Mouse (Mus musculus) thymus, adult 18-20 months (tissue): ENCODE measurements around the gene Slc9a5.

ENCODE experiments used
- DNase-seq, 2 experiments: peaks; one replicate each; pipeline ENCODE4 v3.0.0; 2022; ENCODE audit warnings: mixed read lengths in 2 of 2

Slc9a5 gene

DNA sequence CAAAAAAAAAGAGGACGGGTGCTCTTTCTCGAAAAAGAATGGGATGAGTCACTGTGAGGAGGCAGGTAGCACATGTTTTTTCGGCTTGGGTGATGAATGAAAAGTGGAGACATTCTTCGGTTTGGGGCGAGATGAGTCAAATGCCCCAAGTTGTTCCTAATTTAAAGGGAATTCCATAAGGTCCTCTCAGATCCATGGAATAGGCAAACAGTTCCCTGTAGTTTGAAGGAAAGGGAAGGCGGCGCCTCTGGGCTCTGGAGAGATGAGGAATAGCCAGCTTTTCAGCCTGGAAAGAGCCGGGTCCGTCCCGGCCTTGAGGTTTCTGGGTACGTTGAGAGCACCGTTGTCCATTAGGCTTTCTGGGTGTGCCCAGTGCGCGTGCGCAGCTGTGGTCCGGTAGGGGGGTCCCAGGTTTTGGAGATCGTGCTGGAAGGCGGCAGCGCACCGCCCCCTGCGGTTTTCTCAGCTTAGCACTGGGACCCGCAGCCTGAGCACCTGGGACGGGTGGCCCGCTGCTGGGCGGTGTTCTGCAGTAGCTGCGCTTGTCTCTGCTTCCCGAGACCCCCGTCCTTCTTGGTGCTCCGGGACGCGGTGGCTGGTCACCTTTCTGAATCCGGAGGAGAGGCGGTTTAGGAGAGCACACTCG is at the start of gene Slc9a5:
Gene Slc9a5 (plus strand): TSS at position 394 of the 646 bp plus-strand sequence.
- peak; percentile 63 to 67 for DNase-seq

DNA sequence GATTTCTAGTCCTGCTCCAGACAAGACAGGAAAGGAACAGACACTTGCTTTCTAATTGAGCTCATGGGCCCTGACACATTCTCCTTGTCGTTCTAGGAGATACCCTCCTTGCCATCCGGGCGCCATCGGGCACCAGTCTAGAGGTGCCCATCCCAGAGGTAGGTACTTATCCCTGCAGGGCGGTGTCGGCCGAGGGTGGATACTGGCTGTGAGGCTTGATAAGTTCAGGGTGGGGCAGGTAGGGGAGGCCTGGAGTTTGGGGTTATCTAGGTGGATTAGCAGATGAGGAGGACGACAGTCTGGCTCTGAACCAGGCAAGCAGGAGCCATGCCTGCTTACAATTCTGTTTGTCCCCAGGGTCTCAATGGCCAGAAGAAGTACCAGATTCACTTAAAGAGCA is 48.7 kb upstream of the Slc9a5 start:
- no peak for DNase-seq

DNA sequence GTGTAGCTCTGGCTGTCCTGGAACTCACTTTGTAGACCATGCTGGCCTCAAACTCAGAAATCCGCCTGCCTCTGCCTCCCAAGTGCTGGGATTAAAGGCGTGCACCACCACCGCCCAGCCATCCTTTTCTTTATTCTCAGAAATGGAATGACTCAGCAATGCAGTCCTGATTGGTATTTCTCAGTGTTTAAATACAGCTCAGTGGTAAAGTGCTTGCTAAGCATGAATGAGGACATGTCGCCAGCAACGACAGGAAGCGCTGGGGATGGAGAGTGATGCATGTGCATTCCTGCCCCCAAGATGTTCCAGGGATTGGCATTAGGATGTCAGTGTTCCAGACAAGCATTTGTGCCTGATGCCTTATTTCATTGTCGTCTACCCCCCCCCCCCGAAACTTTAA is 45.2 kb upstream of the Slc9a5 start:
- no peak for DNase-seq

DNA sequence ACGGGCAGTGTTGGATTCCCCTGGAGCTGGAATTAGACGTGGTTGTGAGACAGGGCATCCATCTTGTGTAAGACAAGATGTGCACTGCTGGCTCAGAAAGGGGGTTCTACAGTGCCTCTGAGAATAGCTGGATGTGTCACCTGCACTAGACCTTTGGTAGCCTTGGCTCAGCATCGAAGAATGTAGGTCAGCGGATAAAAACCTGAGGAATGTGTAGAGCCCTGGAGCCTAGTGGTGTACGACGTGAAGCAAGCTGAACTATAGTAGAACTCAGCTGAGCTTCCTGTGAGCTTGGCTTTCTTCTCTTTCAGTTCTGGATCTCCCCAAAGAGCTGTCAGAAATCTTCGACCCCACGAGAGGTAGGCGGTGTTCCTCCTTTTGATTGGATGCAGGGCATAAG is 44.8 kb upstream of the Slc9a5 start:
- DNase-seq = no peak

DNA sequence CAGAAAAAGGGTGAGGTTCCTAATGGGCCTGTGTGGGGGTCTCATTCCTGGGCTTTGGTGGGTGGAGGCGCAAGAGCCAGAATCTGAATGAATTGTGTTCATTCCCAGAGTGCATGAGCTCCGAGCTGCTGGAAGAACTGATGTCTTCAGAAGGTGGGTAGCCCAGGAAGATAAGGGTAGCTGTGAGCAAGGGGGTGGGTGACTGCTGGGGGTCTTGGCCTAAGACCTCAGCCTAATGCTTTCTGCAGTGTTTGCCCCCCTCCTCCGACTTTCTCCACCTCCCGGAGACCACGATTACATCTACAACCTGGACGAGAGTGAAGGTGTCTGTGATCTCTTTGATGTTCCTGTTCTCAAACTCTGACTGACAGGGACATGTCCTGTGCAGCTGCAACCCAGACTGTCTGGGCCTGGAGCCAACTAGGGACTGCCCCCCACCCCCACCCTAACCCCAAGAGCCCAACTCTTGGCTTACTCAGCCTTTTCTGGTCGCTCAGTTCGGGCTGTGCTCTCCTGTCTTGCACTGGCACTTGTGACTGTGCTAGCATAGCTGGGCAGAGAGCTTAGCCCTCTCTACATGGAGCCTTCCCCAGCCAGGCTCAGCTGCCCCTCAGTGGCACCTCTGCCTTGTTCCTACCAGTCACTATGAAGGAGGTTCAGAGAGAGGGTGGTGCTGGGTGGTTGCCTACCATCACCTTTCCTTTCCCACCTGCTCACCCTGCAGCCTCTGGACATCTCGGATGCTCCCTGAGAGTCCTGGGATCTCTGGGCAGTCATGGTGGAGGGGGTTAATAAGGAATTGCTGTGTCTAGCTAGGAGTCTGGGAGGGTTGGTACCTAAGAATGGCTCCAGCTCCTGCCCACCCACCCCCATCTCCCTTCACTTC is 44.1 kb upstream of the Slc9a5 start:
- no peak for DNase-seq

DNA sequence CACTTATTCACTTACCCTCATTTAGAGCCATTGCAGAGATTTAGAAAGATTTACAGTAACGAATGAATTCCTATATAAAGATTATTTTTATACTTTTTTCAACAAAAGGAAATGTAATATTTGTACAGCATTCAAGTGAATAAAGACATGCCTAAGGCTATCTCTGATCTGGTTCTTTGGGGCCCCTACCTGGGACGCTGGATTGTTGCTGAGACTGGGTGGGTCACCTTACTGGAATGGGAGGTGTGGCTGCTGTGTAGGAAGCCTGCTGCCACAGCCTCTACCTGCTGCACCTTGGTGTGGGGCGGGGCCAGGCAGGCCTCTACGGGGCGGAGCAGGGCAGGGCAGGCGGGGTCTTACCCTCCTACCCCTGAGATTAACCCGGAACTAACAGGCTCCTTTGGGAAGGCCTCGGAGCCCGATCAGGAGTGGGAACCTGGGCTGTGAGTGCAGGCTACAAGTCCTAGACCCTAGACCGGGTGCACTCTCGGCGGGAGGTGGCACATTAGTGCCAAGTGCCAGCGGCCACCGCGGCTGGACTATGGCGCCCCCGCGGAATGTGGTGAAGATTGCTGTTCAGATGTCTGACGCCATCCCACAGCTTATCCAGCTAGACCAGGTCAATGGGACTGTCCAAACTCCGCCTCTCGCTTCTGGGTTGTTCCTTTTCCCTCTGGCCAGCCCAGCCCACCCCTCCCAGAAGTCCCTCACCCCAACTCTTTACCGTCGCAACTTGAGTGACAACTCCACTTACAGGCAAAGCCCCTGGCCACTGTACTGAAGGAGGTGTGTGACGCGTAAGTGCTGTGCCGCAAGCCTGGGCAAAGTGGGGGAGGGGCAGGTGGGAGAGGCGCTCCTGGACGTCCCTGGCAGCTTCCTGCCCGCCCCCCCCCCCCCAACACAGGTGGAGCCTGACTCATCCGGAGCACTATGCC is 43.2 kb upstream of the Slc9a5 start, which contains the start of gene Elmo3:
Gene Elmo3 (plus strand): TSS at position 391 of the 935 bp plus-strand sequence.
- peak in 1 of 2 experiments; percentile 66 for DNase-seq

DNA sequence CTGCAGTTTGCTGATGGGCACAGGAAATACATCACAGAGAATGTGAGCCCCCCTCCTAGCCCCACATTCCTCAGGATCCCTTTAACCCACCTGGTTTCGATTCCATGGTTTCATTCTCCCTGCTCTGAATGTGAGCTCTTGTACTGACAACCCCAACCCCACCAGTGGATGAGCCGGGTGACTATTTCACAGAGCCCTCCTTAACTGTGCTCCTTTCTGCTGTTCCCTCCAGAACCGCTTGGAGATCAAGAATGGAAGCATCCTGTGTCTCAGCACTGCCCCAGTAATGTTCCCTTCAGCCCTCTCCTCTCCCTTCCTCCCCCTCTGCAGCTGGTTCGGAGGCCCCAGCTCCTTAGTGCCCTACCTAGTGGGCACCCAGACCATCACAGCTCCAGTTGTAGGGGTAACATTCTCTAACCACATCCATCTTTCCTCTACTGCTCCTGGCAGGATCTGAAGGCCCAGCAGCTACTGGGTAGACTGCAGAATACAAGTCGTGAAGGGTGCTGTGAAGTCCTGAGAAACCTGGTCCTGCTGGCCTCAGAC is 42.4 kb upstream of the Slc9a5 start:
- no peak for DNase-seq

DNA sequence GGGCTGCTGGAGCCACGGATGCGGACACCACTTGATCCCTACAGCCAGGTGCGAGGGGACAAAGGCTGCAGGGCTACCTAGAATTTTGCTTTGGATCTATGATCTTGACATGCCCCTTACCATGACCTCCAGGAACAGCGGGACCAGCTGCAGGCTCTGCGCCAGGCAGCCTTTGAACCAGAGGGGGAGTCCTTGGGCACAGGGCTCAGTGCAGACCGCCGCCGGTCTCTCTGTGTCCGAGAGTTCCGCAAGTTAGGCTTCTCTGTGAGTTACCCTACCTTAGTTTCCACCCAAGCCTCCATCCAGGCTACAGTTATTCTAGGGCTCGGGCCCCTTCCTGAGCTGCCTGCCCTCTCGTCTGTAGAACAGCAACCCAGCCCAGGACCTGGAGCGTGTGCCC is 41.0 kb upstream of the Slc9a5 start:
- peak in 1 of 2 experiments; percentile 8 for DNase-seq

DNA sequence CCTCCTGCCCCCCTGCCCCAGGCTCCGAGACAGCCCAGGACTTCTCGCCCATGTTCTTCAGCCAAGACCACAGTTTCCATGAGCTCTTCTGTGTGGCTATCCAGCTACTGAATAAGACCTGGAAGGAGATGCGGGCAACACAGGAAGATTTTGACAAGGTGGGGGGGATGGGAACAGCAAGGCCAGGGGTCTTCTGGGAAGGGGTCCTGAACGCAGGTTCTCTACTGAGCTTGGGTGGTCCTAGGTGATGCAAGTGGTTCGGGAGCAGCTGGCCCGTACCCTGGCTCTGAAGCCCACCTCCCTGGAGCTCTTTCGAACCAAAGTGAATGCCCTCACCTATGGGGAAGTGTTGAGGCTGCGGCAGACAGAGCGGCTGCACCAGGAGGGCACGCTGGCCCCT is 40.2 kb upstream of the Slc9a5 start:
- DNase-seq = no peak

DNA sequence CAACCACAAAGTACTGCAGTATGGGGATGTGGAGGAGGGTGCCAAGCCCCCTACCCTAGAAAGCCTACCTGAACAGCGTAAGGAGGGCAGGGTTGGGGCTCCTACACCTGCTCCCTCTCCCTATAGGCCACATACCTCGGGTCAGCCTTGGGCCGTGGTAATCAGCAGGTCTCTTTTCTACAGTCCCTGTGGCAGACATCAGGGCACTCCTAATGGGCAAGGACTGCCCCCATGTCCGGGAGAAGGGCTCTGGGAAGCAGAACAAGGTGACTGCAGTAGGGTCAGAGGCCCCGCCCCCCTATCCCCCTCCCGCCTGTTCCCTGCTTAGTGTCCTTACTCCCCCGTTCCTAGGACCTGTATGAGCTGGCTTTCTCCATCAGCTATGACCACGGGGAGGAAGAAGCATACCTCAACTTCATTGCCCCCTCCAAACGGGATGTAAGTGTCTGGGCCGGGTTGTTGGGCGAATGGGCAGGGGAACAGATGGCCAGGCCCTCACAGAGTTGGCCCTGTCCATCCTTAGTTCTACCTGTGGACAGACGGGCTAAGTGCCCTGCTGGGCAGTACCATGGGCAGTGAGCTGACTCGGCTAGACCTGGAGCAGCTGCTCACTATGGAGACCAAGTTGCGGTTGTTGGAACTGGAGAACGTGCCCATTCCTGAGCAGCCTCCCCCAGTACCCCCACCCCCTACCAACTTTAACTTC is 39.3 kb upstream of the Slc9a5 start:
- DNase-seq = no peak

DNA sequence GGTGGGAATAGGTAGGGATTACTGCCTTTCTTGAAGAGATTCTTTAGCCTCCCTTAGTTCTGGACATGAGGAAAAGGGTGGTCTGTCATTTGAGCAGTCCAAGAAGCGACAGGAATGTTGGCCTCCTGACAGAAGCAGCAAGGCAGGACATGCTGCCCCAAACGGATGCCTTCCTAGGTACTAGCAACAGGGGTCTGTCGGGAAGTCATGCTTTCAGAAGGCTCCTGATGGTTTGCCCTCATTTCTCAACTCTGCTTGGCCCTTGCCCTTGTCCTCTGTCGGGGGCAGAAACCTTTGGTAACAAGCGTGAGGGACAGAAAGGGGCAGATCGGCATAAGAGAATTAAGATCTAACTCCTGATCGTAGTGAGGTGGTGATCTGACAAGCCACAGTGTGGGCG is 38.5 kb upstream of the Slc9a5 start:
- no peak for DNase-seq

DNA sequence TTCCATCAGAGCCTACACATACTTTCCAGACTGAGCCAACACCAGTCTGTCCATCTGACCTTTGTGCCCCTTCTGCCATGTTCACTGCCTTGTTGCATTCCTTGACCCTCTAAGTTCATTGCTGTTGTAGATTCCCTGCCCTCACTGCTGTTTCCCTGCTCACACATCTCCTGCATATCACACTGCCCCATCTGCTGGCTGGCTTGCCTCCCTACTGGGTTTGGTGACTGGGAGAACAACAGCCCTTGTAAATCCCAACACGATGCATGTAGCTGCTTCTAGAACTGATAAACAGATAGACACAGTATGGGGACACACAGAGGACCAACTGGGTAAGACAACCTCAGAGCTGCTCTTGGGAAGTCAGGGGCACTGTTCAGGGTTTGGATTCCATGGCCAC is 36.9 kb upstream of the Slc9a5 start:
- DNase-seq = no peak

DNA sequence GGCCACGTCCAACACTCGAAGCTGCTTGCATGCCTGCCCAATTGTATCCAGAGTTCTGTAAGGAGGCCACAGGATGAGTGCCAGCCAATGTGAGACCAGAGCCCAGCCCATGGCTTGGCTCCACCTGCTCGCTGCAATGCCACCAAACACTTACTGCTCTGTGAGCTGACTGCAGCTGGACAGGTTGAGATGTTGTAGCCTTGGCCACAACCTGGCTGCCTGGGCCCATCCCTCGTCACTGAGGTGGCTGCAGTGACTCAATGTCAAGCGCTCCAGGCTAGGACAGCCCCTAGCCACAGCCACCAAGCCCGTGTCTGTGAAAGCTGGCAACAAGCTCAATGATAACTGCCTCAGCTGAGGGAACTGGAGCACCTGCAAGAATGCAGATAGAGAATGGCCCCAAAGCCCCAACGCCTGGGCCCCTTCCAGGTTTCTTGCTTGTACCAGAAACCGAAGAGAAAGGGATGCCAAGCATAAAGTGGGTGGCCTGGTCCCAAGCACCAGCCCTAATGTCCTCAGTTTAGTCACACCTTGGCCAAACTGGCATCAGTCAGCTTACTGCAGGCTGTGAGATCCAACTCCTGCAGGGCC is 35.7 kb upstream of the Slc9a5 start:
- DNase-seq = no peak

DNA sequence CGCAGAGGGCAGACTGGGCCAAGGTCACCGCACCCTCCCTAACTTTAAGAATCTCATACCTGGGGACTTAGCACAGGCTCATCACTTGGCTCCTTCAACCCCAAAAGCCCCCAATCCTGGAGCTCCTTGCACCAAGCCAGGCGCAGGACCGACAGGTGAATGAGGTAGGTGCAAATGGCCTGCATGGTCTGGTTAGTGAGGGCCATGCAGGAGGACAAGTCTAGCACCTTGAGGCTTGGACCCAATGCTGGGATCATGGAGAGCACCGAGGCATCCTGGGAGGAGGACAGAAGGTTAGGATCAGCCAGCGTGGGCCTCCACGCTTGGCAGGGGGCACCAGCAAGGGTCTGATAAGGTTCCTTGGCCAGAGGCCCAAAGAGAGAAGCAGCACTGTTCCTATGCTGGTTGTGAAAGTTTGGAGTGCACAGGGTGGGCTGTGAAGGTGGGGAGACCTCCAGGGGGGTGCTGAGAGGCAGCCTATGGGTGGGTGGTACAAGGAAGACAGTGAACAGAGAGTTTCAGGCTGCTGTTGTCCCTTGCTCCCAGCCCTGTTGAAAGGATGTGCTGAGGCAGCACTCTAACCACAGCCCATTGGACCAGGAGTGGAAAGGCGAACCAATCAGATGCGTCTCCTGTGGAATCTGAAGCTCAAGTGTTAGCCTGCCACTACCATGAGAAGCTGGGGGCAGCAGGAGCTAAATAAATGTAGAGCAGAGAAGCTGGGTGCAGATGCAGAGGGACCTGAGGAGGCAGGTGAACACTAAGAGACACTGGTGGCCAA is 34.8 kb upstream of the Slc9a5 start:
- no peak for DNase-seq

DNA sequence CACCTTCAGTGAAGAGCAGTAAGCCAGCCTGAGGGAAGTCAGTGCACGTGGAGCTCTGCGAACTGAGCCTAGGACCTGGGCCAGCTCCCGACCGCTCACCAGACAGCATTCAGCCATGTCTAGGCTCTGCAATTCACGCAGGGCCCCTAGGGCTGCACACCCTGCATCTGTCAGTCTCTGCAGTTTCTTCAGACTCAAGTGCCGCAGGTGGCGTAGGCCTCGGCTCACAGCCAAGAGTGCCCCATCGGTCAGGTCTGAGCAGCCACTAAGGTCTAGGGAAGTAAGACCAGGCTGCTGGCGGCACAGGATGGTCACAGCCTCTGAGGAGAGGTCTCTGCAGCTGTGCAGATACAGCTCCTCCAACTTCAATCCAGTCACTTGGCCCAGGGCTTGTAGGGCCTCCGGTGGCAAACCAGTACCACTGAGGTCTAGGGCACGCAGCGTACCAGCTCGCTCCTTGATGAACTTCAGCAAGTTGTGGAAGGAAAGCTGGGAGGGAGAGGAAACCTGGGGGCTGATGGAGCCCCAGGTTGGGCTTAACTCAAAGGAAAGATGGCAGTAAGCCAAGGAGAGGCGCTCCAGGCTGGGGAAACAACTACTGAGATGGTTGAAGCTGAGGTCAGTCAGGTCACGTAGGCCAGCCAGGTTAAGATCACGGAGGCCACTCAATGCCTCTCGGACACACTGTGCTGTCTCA is 33.4 kb upstream of the Slc9a5 start:
- no peak for DNase-seq

DNA sequence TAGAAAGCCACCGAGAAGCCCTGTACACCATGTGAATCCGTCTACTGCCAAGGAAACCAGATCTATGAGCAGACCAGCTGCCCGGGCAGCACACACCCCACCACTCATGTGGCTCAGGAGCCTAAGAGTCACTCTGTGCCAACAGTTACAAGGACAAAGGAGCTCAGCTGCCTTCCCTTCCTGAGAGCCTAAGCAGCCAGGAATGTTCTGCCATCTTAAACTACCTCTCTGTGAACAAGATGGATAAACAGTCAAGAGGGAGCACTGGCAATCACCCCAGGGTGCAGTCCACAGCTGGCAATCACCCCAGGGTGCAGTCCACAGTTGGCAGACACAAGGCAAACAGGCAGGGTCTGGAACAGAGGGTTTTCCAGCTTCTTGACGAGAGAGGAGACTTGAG is 30.7 kb upstream of the Slc9a5 start:
- DNase-seq = no peak

DNA sequence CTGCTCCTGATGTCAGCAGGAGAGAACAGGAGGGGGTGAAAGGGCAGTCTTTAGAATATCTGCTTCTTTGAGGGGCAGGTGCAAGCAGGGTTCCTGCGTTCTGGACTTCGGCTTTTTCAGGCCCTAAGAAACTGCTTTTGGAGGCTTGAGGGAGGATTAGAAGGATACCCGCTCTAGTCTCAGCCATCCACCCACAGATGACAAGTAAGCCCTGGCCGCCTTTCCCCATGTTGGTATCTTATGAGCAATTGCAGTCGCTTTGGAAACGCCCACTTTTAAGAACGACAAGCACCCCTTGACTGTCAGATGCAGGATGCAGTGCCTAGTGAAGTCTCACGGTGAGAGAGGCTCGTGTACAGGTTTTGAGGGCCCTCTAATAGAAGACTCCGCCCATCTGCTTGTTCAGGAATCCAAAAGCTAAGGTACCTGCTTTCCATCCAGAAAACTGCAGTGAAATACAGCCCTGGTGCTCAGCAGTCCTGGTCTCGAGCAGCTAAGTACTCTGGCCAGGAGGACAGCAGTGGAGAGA is 29.9 kb upstream of the Slc9a5 start:
- no peak for DNase-seq

DNA sequence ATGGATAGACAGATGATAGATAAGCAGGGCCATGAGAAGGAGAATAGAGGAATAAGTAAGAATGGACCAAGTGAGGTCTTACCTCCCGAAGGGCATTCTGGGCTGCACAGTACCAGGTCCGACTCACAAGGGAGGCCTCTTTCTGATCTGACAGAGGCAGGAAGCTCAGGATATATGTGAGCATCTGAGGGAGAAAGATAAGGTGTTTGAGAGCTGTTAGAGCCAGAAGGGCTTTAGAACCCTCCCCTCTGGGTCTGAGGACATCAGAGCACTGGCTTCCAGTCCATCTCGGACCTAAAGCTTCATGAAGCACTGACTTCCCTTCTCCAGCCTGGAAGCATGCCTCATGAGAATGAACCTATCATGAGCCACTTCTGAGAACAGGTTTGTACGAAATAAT is 25.5 kb upstream of the Slc9a5 start:
- no peak for DNase-seq

DNA sequence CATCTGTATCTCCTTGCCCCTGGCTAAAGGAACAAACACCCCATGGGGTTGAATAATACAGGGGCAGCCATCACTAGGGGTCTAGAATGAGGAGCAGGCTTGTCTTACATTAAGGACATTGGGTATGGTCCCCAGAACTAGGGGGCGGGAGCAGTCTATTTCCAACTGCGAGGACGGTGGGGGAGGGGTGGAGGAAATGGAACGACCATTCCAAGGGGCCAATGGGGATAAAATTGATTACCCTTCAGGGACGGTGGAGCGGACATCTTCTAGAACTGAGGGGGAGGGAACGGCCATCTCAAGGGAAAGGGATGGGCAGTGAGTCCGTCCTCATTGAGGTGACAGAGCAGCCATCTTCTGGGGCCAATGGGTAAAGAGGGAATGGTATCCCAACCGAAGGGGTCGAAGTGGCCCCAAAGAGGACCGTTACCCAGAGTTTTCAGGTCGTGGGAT is 23.0 kb upstream of the Slc9a5 start:
- DNase-seq = no peak

DNA sequence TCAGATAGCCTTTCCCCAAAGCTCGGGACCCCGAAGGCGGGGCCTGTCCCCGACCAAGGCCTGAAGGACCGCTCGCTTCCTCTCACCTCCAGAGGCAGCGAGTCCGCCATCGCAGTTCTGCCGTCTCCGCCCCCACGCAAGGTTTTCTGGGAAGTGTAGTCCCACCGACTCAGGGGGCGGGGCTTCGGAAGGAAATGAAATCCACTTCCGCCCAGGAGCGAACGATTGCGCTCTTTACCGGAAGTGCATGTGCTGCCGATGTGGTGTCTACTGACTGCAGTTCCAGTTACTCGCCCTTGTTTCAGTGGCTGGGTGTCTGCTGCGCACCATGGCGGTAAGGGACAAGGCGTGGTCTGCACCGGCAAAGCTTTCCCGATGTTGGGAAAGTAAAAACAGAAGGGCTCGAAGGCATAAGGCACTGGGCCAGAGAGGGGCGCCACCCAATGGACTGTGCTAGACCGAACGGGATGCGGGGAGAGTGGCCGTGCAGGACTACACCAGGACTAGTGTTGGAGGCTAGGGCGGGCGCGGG is 22.4 kb upstream of the Slc9a5 start, which contains the start of the genes Lrrc29 and Tmem208:
Gene Lrrc29 (minus strand): TSS at position 138 of the 532 bp plus-strand sequence.
Gene Tmem208 (plus strand): TSS at position 214 of the 532 bp plus-strand sequence.
- DNase-seq = peak; percentile 96 to 97
